ENCODE assay signal across 25 mouse cellular contexts in genomic region chr13:95348476-95348875, GRCm38 (mm10). TPM values are rescaled to one million over a fixed set of nuclear protein-coding genes. Genes with fewer than 3 reads are reported as not detected.
A peak's percentile ranks its signal among the peaks of the same experiment; 100 is the strongest.
DNase-seq lines count a peak whose midpoint lies in the region; ATAC-seq and TF ChIP-seq lines count a peak whose summit lies in the region.
"Had no signal": no experiment of that assay in that cellular context is flagged by ENCODE, and none has a peak within 500 bp of the region (broad histone marks: within the 10 kb centered on the region; RNA-seq: fewer than 3 reads in every experiment).

No protein-coding gene starts in this region.

- intact Hi-C loops in left cerebral cortex, postnatal 10 days (cut with DNase I) = loop anchor here (5.0 kb wide), 1 partner anchor 331 kb away; no protein-coding TSS in a partner anchor

- DNase-seq in cerebellum, adult 9-11 months = peak; percentile 39
- DNase-seq in cerebellum, postnatal 14 days = no peak
- no peak for DNase-seq in hindbrain, postnatal 0 days (ENCODE audit: low spot score)
- DNase-seq in cerebellum, postnatal 36 days = peak; percentile 24 to 35
- no peak for DNase-seq in left cerebral cortex, postnatal 10 days (ENCODE audit: extremely low spot score in 1 of 2, low spot score in 2 of 2)
- DNase-seq: adrenal gland, adult 2 months; B cell, adult 2 months; gastrocnemius, postnatal 10 days; heart, postnatal 10 days; kidney, adult 8-10 months; kidney, postnatal 4 days; retina, postnatal 1 day; right cerebral cortex, postnatal 14 days had no signal

- no peaks in the 10 kb centered on the region for H3K9me3 ChIP-seq in hindbrain, postnatal 0 days (ENCODE audit: low read length)
- H3K9me3 ChIP-seq in hindbrain, embryonic 12.5 days (replicated peaks) = no peaks in the 10 kb centered on the region
- H3K9me3 ChIP-seq: forebrain, embryonic 15.5 days; heart, embryonic 13.5 days; hindbrain, embryonic 10.5 days; intestine, embryonic 15.5 days; lung, embryonic 15.5 days; midbrain, embryonic 10.5 days; midbrain, embryonic 15.5 days; neural tube, embryonic 15.5 days had no signal

- H3K4me1 ChIP-seq in hindbrain, postnatal 0 days (ENCODE audit: insufficient read depth, low read length) = no peaks in the 10 kb centered on the region
- H3K4me1 ChIP-seq in hindbrain, embryonic 12.5 days = no peaks in the 10 kb centered on the region
- H3K4me1 ChIP-seq: forebrain, embryonic 15.5 days; heart, embryonic 13.5 days; intestine, embryonic 15.5 days; lung, embryonic 15.5 days; midbrain, embryonic 15.5 days; neural tube, embryonic 15.5 days had no signal

- no peak for TF ChIP-seq CTCF in hindbrain, postnatal 0 days (IDR thresholded peaks at IDR 0.05; ENCODE audit: low read depth)

- no peak overlapping the region for H3K27ac ChIP-seq in hindbrain, postnatal 0 days
- no peak overlapping the region for H3K27ac ChIP-seq in hindbrain, embryonic 12.5 days
- H3K27ac ChIP-seq: forebrain, embryonic 15.5 days; heart, embryonic 13.5 days; hindbrain, embryonic 10.5 days; intestine, embryonic 15.5 days; kidney, postnatal 0 days; lung, embryonic 15.5 days; midbrain, embryonic 10.5 days; midbrain, embryonic 15.5 days; neural tube, embryonic 15.5 days had no signal

- peaks cover 23% of the 10 kb centered on the region for H3K36me3 ChIP-seq in hindbrain, postnatal 0 days (ENCODE audit: insufficient read depth, low read length)
- peaks cover 36% of the 10 kb centered on the region for H3K36me3 ChIP-seq in hindbrain, embryonic 12.5 days

- no peak overlapping the region for H3K4me3 ChIP-seq in hindbrain, postnatal 0 days (ENCODE audit: low read length)
- no peak overlapping the region for H3K4me3 ChIP-seq in hindbrain, embryonic 12.5 days
- H3K4me3 ChIP-seq: forebrain, embryonic 15.5 days; heart, embryonic 13.5 days; hindbrain, embryonic 10.5 days; intestine, embryonic 15.5 days; lung, embryonic 15.5 days; midbrain, embryonic 10.5 days; midbrain, embryonic 15.5 days; neural tube, embryonic 15.5 days had no signal

- no peak overlapping the region for H3K4me2 ChIP-seq in hindbrain, postnatal 0 days (ENCODE audit: low read depth, low read length)
- no peak overlapping the region for H3K4me2 ChIP-seq in hindbrain, embryonic 12.5 days (replicated peaks)
- H3K4me2 ChIP-seq: forebrain, embryonic 15.5 days; heart, embryonic 13.5 days; intestine, embryonic 15.5 days; liver, embryonic 11.5 days; lung, embryonic 15.5 days; midbrain, embryonic 15.5 days; neural tube, embryonic 15.5 days had no signal

- peak; percentile 44; the same call in 1 of the 2 replicates for ATAC-seq in hindbrain, postnatal 0 days
- no peak for ATAC-seq in hindbrain, embryonic 12.5 days (ENCODE audit: low FRiP score)
- ATAC-seq: activated CD4-positive, CD25-positive, alpha-beta regulatory T cell, adult 4 months; forebrain, embryonic 15.5 days; intestine, embryonic 15.5 days; midbrain, embryonic 15.5 days had no signal

- H3K27me3 ChIP-seq in hindbrain, postnatal 0 days (ENCODE audit: insufficient read depth, low read length) = no peaks in the 10 kb centered on the region
- H3K27me3 ChIP-seq in hindbrain, embryonic 12.5 days = 0 out of 2 replicates have a peak, but pooled peaks cover 3% of the 10 kb centered on the region
- H3K27me3 ChIP-seq: forebrain, embryonic 15.5 days; heart, embryonic 13.5 days; intestine, embryonic 15.5 days; lung, embryonic 15.5 days; midbrain, embryonic 15.5 days; neural tube, embryonic 15.5 days had no signal

- no peak overlapping the region for H3K9ac ChIP-seq in hindbrain, postnatal 0 days (replicated peaks; ENCODE audit: low read length)
- no peak overlapping the region for H3K9ac ChIP-seq in hindbrain, embryonic 12.5 days
- H3K9ac ChIP-seq: forebrain, embryonic 15.5 days; heart, embryonic 13.5 days; intestine, embryonic 15.5 days; lung, embryonic 15.5 days; midbrain, embryonic 15.5 days; neural tube, embryonic 15.5 days had no signal

- WGBS in hindbrain, postnatal 0 days = 78% methylated on average over 3 of the region's 3 CpGs
- WGBS in hindbrain, embryonic 12.5 days = 91% methylated on average over 3 of the region's 3 CpGs

RNA-seq across cellular contexts. Expression of gene Zbed3, which starts 25.1 kb away (rescaled TPM):
- 20.5 and 24.1 TPM in 2 replicates for total RNA-seq in hindbrain, postnatal 0 days (2014; rRNA removed)
- 34.3 and 38.2 TPM in 2 replicates for polyA plus RNA-seq in hindbrain, postnatal 0 days (2015; fragmentation: Nextera tagmentation; extraction: Ambion mirVana)
- polyA plus RNA-seq in hindbrain, embryonic 12.5 days (2016; fragmentation: Nextera tagmentation; extraction: Ambion mirVana) = 67.7 and 74.5 TPM in 2 replicates
- 10 to 100 TPM; 14.7 to 18.0 TPM for total RNA-seq in left cerebral cortex, postnatal 10 days (2021)

RNA-seq across cellular contexts. Expression of gene Aggf1, which starts 26.7 kb away (rescaled TPM):
- 23.7 and 28.4 TPM in 2 replicates for total RNA-seq in hindbrain, postnatal 0 days (2014; rRNA removed)
- polyA plus RNA-seq in hindbrain, postnatal 0 days (2015; fragmentation: Nextera tagmentation; extraction: Ambion mirVana) = 29.1 and 30.4 TPM in 2 replicates
- polyA plus RNA-seq in hindbrain, embryonic 12.5 days (2016; fragmentation: Nextera tagmentation; extraction: Ambion mirVana) = 51.3 and 52.8 TPM in 2 replicates
- 10 to 100 TPM; 39.0 to 39.9 TPM for total RNA-seq in left cerebral cortex, postnatal 10 days (2021)

Comparison
In these comparisons a context has a peak if more than half of its experiments do, and no peak if none do; other contexts are left out.
1. DNase-seq: peak in cerebellum, adult 9-11 months (single experiment) and cerebellum, postnatal 36 days (2 of 2); none in cerebellum, postnatal 14 days (0 of 2), hindbrain, postnatal 0 days (single experiment) and left cerebral cortex, postnatal 10 days (0 of 2).